Mouse (Mus musculus) stomach, postnatal 0 days (tissue): ENCODE results near the gene Btbd35f1. TPM values are rescaled to one million over a fixed set of nuclear protein-coding genes. Genes with fewer than 3 reads are reported as not detected.
"Not testable (repeated sequence)": the region's sequence is repeated elsewhere in the genome, so short reads cannot be mapped to it uniquely, and the experiment has no call there.

Experiments used
- ATAC-seq: fragments of 200-750 bp; cut with Nextera tagmentation; 2 replicates; pipeline ENCODE4 v1.8.0; 2017; ENCODE audit not compliant: low FRiP score, low TSS enrichment
- DNase-seq: peaks from one replicate; pipeline ENCODE4 v3.0.0-alpha.2; 2016; ENCODE audit warnings: low spot score
- H3K27ac ChIP-seq: fragments of 300-500 bp; sonication (generic); replicated peaks from 2 replicates; pipeline ENCODE4 v1.5.1; 2014; ENCODE audit warnings: mild to moderate bottlenecking, control low read depth
- H3K27me3 ChIP-seq: fragments of 300-500 bp; sonication (generic); 2 replicates; pipeline ENCODE4 v1.6.1; 2014; ENCODE audit warnings: low read length; ENCODE audit not compliant: control insufficient read depth, insufficient read depth
- H3K36me3 ChIP-seq: fragments of 300-500 bp; sonication (generic); 2 replicates; pipeline ENCODE4 v1.6.1; 2014; ENCODE audit warnings: low read length, mixed read lengths; ENCODE audit not compliant: control insufficient read depth, insufficient read depth
- H3K4me1 ChIP-seq: fragments of 300-500 bp; sonication (generic); replicated peaks from 2 replicates; pipeline ENCODE4 v1.6.1; 2014; ENCODE audit warnings: antibody characterized with exemption; ENCODE audit not compliant: control insufficient read depth, insufficient read depth
- H3K4me2 ChIP-seq: fragments of 300-500 bp; sonication (generic); replicated peaks from 2 replicates; pipeline ENCODE4 v1.6.1; 2014; ENCODE audit warnings: low read depth, mild to moderate bottlenecking, control low read depth, moderate library complexity
- H3K4me3 ChIP-seq: fragments of 300-500 bp; sonication (generic); 2 replicates; pipeline ENCODE4 v1.5.1; 2014; ENCODE audit warnings: low read depth, low read length, control low read depth
- H3K9ac ChIP-seq: fragments of 300-500 bp; sonication (generic); 2 replicates; pipeline ENCODE4 v1.6.1; 2014; ENCODE audit warnings: mild to moderate bottlenecking, low read length, control low read depth, mixed read lengths
- H3K9me3 ChIP-seq: fragments of 300-500 bp; sonication (generic); 2 replicates; pipeline ENCODE4 v1.6.1; 2016; ENCODE audit warnings: low read length; ENCODE audit not compliant: control insufficient read depth
- WGBS: fragments of 180-500 bp; shearing (Covaris S2); extraction: QIAGEN DNeasy Blood & Tissue Kit; methylation state at CpG from one replicate; pipeline ENCODE4 v1.1.7; 2014; 5-methylcytosine and 5-hydroxymethylcytosine counted together
- polyA plus RNA-seq: library from polyadenylated mRNA; unstranded; fragments of >200 nt; fragmentation: Nextera tagmentation; extraction: Ambion mirVana; gene quantifications from 2 replicates; pipeline ENCODE4 v1.2.1, GENCODE M21; 2015

Gene Btbd35f1
- polyA plus RNA-seq, result not detected in 2 replicates

- ATAC-seq, H3K4me2 ChIP-seq, H3K9ac ChIP-seq, DNase-seq, H3K36me3 ChIP-seq, H3K4me3 ChIP-seq, H3K9me3 ChIP-seq, H3K4me1 ChIP-seq, H3K27ac ChIP-seq, H3K27me3 ChIP-seq: not testable (repeated sequence)
- no CpG with 5 or more reads among the region's 3 CpGs for WGBS
These were observed at the start of gene Btbd35f1 for GRCm38 (mm10) chrX:32559755-32560154. Gene Btbd35f1 (plus strand): TSS chrX:32560055.

- H3K36me3 ChIP-seq, H3K4me2 ChIP-seq, H3K4me3 ChIP-seq, DNase-seq, H3K9me3 ChIP-seq, H3K9ac ChIP-seq, H3K27me3 ChIP-seq, ATAC-seq, H3K4me1 ChIP-seq, H3K27ac ChIP-seq: not testable (repeated sequence)
- 91% methylated on average over 1 of the region's 1 CpGs for WGBS
These were observed 31.2 kb downstream of the Btbd35f1 start for GRCm38 (mm10) chrX:32590878-32591542.

DNA sequence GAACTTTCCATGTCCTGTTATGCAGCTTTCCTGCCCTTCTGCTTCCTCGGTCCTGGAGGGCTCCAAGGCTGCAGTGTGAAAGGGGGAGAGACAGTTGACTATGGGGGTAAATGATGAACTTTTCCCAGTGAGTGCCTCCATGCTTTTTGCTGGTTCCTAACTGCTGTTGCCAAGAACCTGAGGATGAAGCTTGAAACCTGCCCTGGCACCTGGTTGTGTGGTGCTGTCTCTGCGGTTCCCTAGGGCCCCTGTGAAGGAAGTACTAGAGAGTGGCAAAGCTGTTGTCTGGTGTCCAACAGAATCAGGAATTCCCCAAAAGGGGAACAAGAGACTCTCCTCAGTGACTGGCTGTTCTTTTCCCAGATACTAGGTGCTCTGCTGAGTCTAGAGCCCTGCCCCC, 41.2 kb downstream of the Btbd35f1 start:
- 92% methylated on average over 1 of the region's 2 CpGs for WGBS
- H3K4me2 ChIP-seq, H3K36me3 ChIP-seq, H3K4me1 ChIP-seq, ATAC-seq, H3K9me3 ChIP-seq, H3K9ac ChIP-seq, H3K4me3 ChIP-seq, H3K27ac ChIP-seq, H3K27me3 ChIP-seq, DNase-seq: not testable (repeated sequence)

- not testable (repeated sequence) for ATAC-seq, H3K27ac ChIP-seq, H3K9ac ChIP-seq, H3K27me3 ChIP-seq, H3K4me2 ChIP-seq, H3K4me3 ChIP-seq, H3K36me3 ChIP-seq, DNase-seq, H3K9me3 ChIP-seq, H3K4me1 ChIP-seq
- WGBS, result 72% methylated on average over 3 of the region's 3 CpGs
These were observed 41.6 kb downstream of the Btbd35f1 start for GRCm38 (mm10) chrX:32601425-32601824.

Other genes with a start within 250 kb of the Btbd35f1 start
- not detected in 2 replicates for gene Gm5926, start 90.7 kb downstream of the Btbd35f1 start, polyA plus RNA-seq
- gene Btbd35f21, start 166.1 kb downstream of the Btbd35f1 start, polyA plus RNA-seq, result not detected in 2 replicates